Mouse (Mus musculus): ENCODE data around the gene Acacb. TPM values are rescaled to one million over a fixed set of nuclear protein-coding genes. Genes with fewer than 3 reads are reported as not detected.

Acacb gene
- total and polyA plus RNA-seq, 3 experiments: 0.43 to 2.6 (median 0.76) TPM

DNA sequence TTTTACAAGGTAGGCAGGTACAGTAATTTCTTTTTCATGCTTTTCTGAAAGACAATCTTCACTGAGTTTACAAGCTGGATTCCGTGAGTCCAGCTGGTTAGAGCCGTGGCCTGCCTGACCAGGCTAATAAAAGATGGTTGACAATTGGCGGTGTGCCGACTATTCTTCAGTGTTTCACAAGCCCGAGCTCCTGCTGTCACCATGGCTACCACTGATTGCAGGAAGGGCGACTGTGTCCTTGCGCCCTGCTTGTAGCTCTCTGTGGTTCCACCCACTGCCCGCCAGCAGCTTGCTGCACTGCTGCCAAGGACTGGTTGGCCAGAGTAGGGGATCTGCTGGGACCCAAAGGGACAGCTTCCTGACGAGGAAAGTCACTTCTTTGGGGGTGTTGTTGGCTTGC lies 7.2 kb upstream of the Acacb start:
- no peak for TF ChIP-seq TAL1 (conservative IDR thresholded peaks at IDR 0.05; ENCODE audit: low read depth, low read length)
- no peak for TF ChIP-seq GATA2 (IDR thresholded peaks at IDR 0.05; ENCODE audit: borderline replicate concordance, low read depth, low read length)
- no peak for TF ChIP-seq GATA1 (IDR thresholded peaks at IDR 0.05; ENCODE audit: borderline replicate concordance, low read length)
- TF ChIP-seq CTCF (IDR thresholded peaks at IDR 0.05; ENCODE audit: low read depth, low read length): no peak
- TF ChIP-seq POLR2AphosphoS5 (IDR thresholded peaks at IDR 0.05; ENCODE audit: insufficient replicate concordance, low read depth, low read length): no peak
- H3K27me3 ChIP-seq (ENCODE audit: insufficient read depth, low read length): no peaks in the 10 kb centered on the region
- DNase-seq (ENCODE audit: low spot score): no peak
- H3K4me1 ChIP-seq (ENCODE audit: insufficient read depth, low read depth, low read length): peaks cover 24% of the 10 kb centered on the region
- H3K9me3 ChIP-seq (replicated peaks): no peaks in the 10 kb centered on the region
- peaks cover 66% of the 10 kb centered on the region for H3K36me3 ChIP-seq (replicated peaks)
- no peak for ATAC-seq (ENCODE audit: extremely low read depth, insufficient number of reproducible peaks, low FRiP score, poor library complexity, severe bottlenecking)
- H3K4me3 ChIP-seq (ENCODE audit: low read depth, low read length): no peak overlapping the region

GRCm38 (mm10) chr5:114147043-114147972 lies 973 bp downstream of the Acacb start:
- no peak for ATAC-seq (ENCODE audit: extremely low read depth, insufficient number of reproducible peaks, low FRiP score, poor library complexity, severe bottlenecking)
- no peak overlapping the region for H3K4me3 ChIP-seq (ENCODE audit: low read depth, low read length)
- H3K27me3 ChIP-seq (ENCODE audit: insufficient read depth, low read length): peaks cover 33% of the 10 kb centered on the region

GRCm38 (mm10) chr5:114152359-114153092 lies 6.2 kb downstream of the Acacb start:
- no peak for ATAC-seq (ENCODE audit: extremely low read depth, insufficient number of reproducible peaks, low FRiP score, poor library complexity, severe bottlenecking)

More at GRCm38 (mm10) chr5:114147043-114147972, 973 bp downstream of the Acacb start:
- no peak for DNase-seq (ENCODE audit: low spot score)
- Histone ChIP-seq H3K4me1 (ENCODE audit: insufficient read depth, low read depth, low read length) (no peaks in the 10 kb centered on the region), H3K36me3 (replicated peaks) (no peaks in the 10 kb centered on the region), H3K9me3 (replicated peaks) (no peaks in the 10 kb centered on the region)
- TF ChIP-seq GATA2 (IDR thresholded peaks at IDR 0.05; ENCODE audit: borderline replicate concordance, low read depth, low read length): no peak

DNA sequence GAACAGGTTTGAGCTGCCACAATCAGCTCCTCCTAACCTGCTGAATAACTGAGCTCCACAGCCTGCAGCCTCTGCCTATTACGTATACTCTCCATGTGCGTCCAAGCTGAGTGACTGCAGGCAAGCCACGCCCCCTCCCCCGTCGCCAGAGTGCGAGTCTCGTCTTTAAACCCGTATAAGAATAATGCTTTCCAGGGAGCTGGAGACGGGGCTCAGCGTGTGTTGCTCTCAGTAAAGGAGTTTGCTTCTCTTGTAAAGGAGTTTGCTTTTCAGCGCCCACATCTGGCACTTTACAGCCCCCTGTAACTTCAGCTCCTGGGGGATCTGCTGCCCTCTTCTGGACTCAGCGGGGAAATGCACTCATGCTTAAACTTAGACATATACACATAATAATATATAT lies 7.2 kb downstream of the Acacb start:
- Histone ChIP-seq H3K36me3 (replicated peaks) (no peaks in the 10 kb centered on the region), H3K27me3 (ENCODE audit: insufficient read depth, low read length) (peaks cover 41% of the 10 kb centered on the region), H3K4me1 (ENCODE audit: insufficient read depth, low read depth, low read length) (no peaks in the 10 kb centered on the region), H3K9me3 (replicated peaks) (no peaks in the 10 kb centered on the region), H3K4me3 (ENCODE audit: low read depth, low read length) (no peak overlapping the region)
- TF ChIP-seq CTCF (IDR thresholded peaks at IDR 0.05; ENCODE audit: low read depth, low read length): no peak
- TF ChIP-seq POLR2AphosphoS5 (IDR thresholded peaks at IDR 0.05; ENCODE audit: insufficient replicate concordance, low read depth, low read length): no peak
- TF ChIP-seq GATA1 (IDR thresholded peaks at IDR 0.05; ENCODE audit: borderline replicate concordance, low read length): no peak
- TF ChIP-seq TAL1 (conservative IDR thresholded peaks at IDR 0.05; ENCODE audit: low read depth, low read length): no peak
- no peak for TF ChIP-seq GATA2 (IDR thresholded peaks at IDR 0.05; ENCODE audit: borderline replicate concordance, low read depth, low read length)
- ATAC-seq (ENCODE audit: extremely low read depth, insufficient number of reproducible peaks, low FRiP score, poor library complexity, severe bottlenecking) (no peak), DNase-seq (ENCODE audit: low spot score) (no peak)

More at GRCm38 (mm10) chr5:114152359-114153092, 6.2 kb downstream of the Acacb start:
- DNase-seq (ENCODE audit: low spot score): no peak
- Histone ChIP-seq H3K9me3 (replicated peaks) (no peaks in the 10 kb centered on the region), H3K36me3 (replicated peaks) (no peaks in the 10 kb centered on the region), H3K4me3 (ENCODE audit: low read depth, low read length) (no peak overlapping the region), H3K27me3 (ENCODE audit: insufficient read depth, low read length) (peaks cover 37% of the 10 kb centered on the region), H3K4me1 (ENCODE audit: insufficient read depth, low read depth, low read length) (no peaks in the 10 kb centered on the region)
- TF ChIP-seq GATA1 (IDR thresholded peaks at IDR 0.05; ENCODE audit: borderline replicate concordance, low read length) (no peak), GATA2 (IDR thresholded peaks at IDR 0.05; ENCODE audit: borderline replicate concordance, low read depth, low read length) (no peak), CTCF (IDR thresholded peaks at IDR 0.05; ENCODE audit: low read depth, low read length) (no peak), POLR2AphosphoS5 (IDR thresholded peaks at IDR 0.05; ENCODE audit: insufficient replicate concordance, low read depth, low read length) (no peak), TAL1 (conservative IDR thresholded peaks at IDR 0.05; ENCODE audit: low read depth, low read length) (no peak)

GRCm38 (mm10) chr5:114154765-114155164 lies 8.4 kb downstream of the Acacb start:
- no peak overlapping the region for H3K4me3 ChIP-seq (ENCODE audit: low read depth, low read length)
- H3K27me3 ChIP-seq (ENCODE audit: insufficient read depth, low read length): peaks cover 41% of the 10 kb centered on the region
- H3K4me1 ChIP-seq (ENCODE audit: insufficient read depth, low read depth, low read length): no peaks in the 10 kb centered on the region
- DNase-seq (ENCODE audit: low spot score) (no peak), ATAC-seq (ENCODE audit: extremely low read depth, insufficient number of reproducible peaks, low FRiP score, poor library complexity, severe bottlenecking) (no peak)
- H3K9me3 ChIP-seq (replicated peaks): no peaks in the 10 kb centered on the region
- H3K36me3 ChIP-seq (replicated peaks): no peaks in the 10 kb centered on the region
- TF ChIP-seq CTCF (IDR thresholded peaks at IDR 0.05; ENCODE audit: low read depth, low read length) (no peak), GATA1 (IDR thresholded peaks at IDR 0.05; ENCODE audit: borderline replicate concordance, low read length) (no peak), TAL1 (conservative IDR thresholded peaks at IDR 0.05; ENCODE audit: low read depth, low read length) (no peak), GATA2 (IDR thresholded peaks at IDR 0.05; ENCODE audit: borderline replicate concordance, low read depth, low read length) (no peak), POLR2AphosphoS5 (IDR thresholded peaks at IDR 0.05; ENCODE audit: insufficient replicate concordance, low read depth, low read length) (no peak)

All from G1E (cell line).